Mouse (Mus musculus) MEL (cell line): ENCODE data around the gene Peli1. TPM values are rescaled to one million over a fixed set of nuclear protein-coding genes. Genes with fewer than 3 reads are reported as not detected.

Experiments used
- DNase-seq: peaks from one replicate; pipeline ENCODE4 v3.0.0; 2011; ENCODE audit warnings: low read depth, low spot score
- H3K27ac ChIP-seq: 2 replicates; pipeline ENCODE4 v1.5.1; 2012; ENCODE audit warnings: low read depth, mild to moderate bottlenecking, control low read depth, low read length, moderate library complexity; ENCODE audit not compliant: control insufficient read depth
- H3K27me3 ChIP-seq, 2 experiments: fragments of 150-350 bp in 1 of 2; sonication (generic) in 1 of 2; 2 replicates each; pipeline ENCODE4 v1.6.1; 2012; ENCODE audit warnings: low read length in 2 of 2, mild to moderate bottlenecking in 2 of 2, improper control_type of control experiment in 1 of 2, moderate library complexity in 1 of 2; ENCODE audit not compliant: insufficient read depth in 2 of 2, control insufficient read depth in 1 of 2
- H3K36me3 ChIP-seq, 2 experiments: 2 replicates each; pipeline ENCODE4 v1.6.1; 2012 to 2014; ENCODE audit warnings: low read length in 2 of 2, improper control_type of control experiment in 1 of 2, inconsistent platforms in 1 of 2, mild to moderate bottlenecking in 1 of 2; ENCODE audit not compliant: insufficient read depth in 2 of 2, control insufficient read depth in 1 of 2
- H3K4me1 ChIP-seq, 2 experiments: fragments of 150-350 bp in 1 of 2; sonication (generic) in 1 of 2; 2 replicates each; pipeline ENCODE4 v1.6.1; 2012; ENCODE audit warnings: low read length in 2 of 2, improper control_type of control experiment in 1 of 2, mild to moderate bottlenecking in 1 of 2; ENCODE audit not compliant: insufficient read depth in 2 of 2, control insufficient read depth in 1 of 2
- H3K4me3 ChIP-seq, 2 experiments: fragments of 150-350 bp in 1 of 2; sonication (generic) in 1 of 2; 2 replicates each; pipeline ENCODE4 v1.5.1; 2012; ENCODE audit warnings: low read depth in 2 of 2, low read length in 2 of 2, mild to moderate bottlenecking in 2 of 2, moderate library complexity in 2 of 2, control low read depth in 1 of 2, improper control_type of control experiment in 1 of 2; ENCODE audit not compliant: control insufficient read depth in 1 of 2, insufficient read depth in 1 of 2
- H3K79me2 ChIP-seq: 2 replicates; pipeline ENCODE4 v1.6.1; 2012; ENCODE audit warnings: mild to moderate bottlenecking, low read length, moderate library complexity; ENCODE audit not compliant: control insufficient read depth, poor library complexity, insufficient read depth
- H3K9ac ChIP-seq: 2 replicates; pipeline ENCODE4 v1.6.1; 2012; ENCODE audit warnings: low read depth, mild to moderate bottlenecking, control low read depth, low read length, moderate library complexity; ENCODE audit not compliant: control insufficient read depth, poor library complexity, severe bottlenecking
- H3K9me3 ChIP-seq: fragments of 150-350 bp; sonication (generic); replicated peaks from 2 replicates; pipeline ENCODE4 v1.6.1; 2012; ENCODE audit warnings: mild to moderate bottlenecking, low read length, improper control_type of control experiment, moderate library complexity; ENCODE audit not compliant: insufficient read depth
- CHD1 ChIP-seq: IDR thresholded peaks from 2 replicates; pipeline ENCODE4 v1.6.1; 2012; ENCODE audit warnings: low read depth, mild to moderate bottlenecking, inconsistent platforms, low read length, improper control_type of control experiment
- CHD2 ChIP-seq: IDR thresholded peaks from 2 replicates; pipeline ENCODE4 v1.6.1; 2011; ENCODE audit warnings: low read length, improper control_type of control experiment
- E2F4 ChIP-seq: IDR thresholded peaks from 2 replicates; pipeline ENCODE4 v1.6.1; 2011; ENCODE audit warnings: low read depth, low read length, improper control_type of control experiment, borderline replicate concordance
- ELF1 ChIP-seq: IDR thresholded peaks from 2 replicates; pipeline ENCODE4 v1.6.1; 2014; ENCODE audit warnings: low read depth, mild to moderate bottlenecking, inconsistent platforms, low read length, improper control_type of control experiment, moderate library complexity
- EP300 ChIP-seq, 2 experiments: IDR thresholded peaks; 2 replicates each; pipeline ENCODE4 v1.6.1; 2011; ENCODE audit warnings: improper control_type of control experiment in 2 of 2, low read length in 2 of 2, low read depth in 1 of 2, mild to moderate bottlenecking in 1 of 2
- ETS1 ChIP-seq: IDR thresholded peaks from 2 replicates; pipeline ENCODE4 v1.6.1; 2012; ENCODE audit warnings: low read depth, mild to moderate bottlenecking, inconsistent platforms, low read length, improper control_type of control experiment, moderate library complexity
- GABPA ChIP-seq: IDR thresholded peaks from 2 replicates; pipeline ENCODE4 v1.6.1; 2012; ENCODE audit warnings: low read depth, mild to moderate bottlenecking, inconsistent platforms, low read length, improper control_type of control experiment, moderate library complexity
- GATA1 ChIP-seq: IDR thresholded peaks from 2 replicates; pipeline ENCODE4 v1.6.1; 2011; ENCODE audit warnings: low read depth, low read length, improper control_type of control experiment
- HCFC1 ChIP-seq: IDR thresholded peaks from 2 replicates; pipeline ENCODE4 v1.6.1; 2012; ENCODE audit warnings: low read depth, mild to moderate bottlenecking, inconsistent platforms, low read length, improper control_type of control experiment, moderate library complexity
- KAT2A ChIP-seq: conservative IDR thresholded peaks from 2 replicates; pipeline ENCODE4 v1.6.1; 2012; ENCODE audit warnings: low read depth, low read length, improper control_type of control experiment, inconsistent platforms
- MAFK ChIP-seq: IDR thresholded peaks from 2 replicates; pipeline ENCODE4 v1.6.1; 2011; ENCODE audit warnings: low read depth, mild to moderate bottlenecking, low read length, improper control_type of control experiment, borderline replicate concordance
- MEF2A ChIP-seq: IDR thresholded peaks from 2 replicates; pipeline ENCODE4 v1.6.1; 2014; ENCODE audit warnings: low read depth, mild to moderate bottlenecking, inconsistent platforms, low read length, improper control_type of control experiment; ENCODE audit not compliant: poor library complexity, insufficient replicate concordance, severe bottlenecking; ENCODE audit errors: extremely low read depth
- MXI1 ChIP-seq: IDR thresholded peaks from 2 replicates; pipeline ENCODE4 v1.6.1; 2011; ENCODE audit warnings: mild to moderate bottlenecking, low read depth, low read length, improper control_type of control experiment
- MYC ChIP-seq: IDR thresholded peaks from 2 replicates; pipeline ENCODE4 v1.6.1; 2011; ENCODE audit warnings: low read depth, mild to moderate bottlenecking, low read length, improper control_type of control experiment, moderate library complexity
- NELFE ChIP-seq: IDR thresholded peaks from 2 replicates; pipeline ENCODE4 v1.6.1; 2011; ENCODE audit warnings: low read depth, low read length, improper control_type of control experiment
- POLR2A ChIP-seq, 2 experiments: IDR thresholded peaks; 2 replicates each; pipeline ENCODE4 v1.6.1; 2011 to 2012; ENCODE audit warnings: low read length in 2 of 2, mild to moderate bottlenecking in 2 of 2, control low read depth in 1 of 2, improper control_type of control experiment in 1 of 2, low read depth in 1 of 2, moderate library complexity in 1 of 2; ENCODE audit not compliant: control insufficient read depth in 1 of 2, insufficient read depth in 1 of 2, poor library complexity in 1 of 2
- POLR2AphosphoS2 ChIP-seq: IDR thresholded peaks from 2 replicates; pipeline ENCODE4 v1.6.1; 2011; ENCODE audit warnings: low read length, improper control_type of control experiment
- RCOR1 ChIP-seq: IDR thresholded peaks from 2 replicates; pipeline ENCODE4 v1.6.1; 2012; ENCODE audit warnings: low read depth, mild to moderate bottlenecking, inconsistent platforms, low read length, improper control_type of control experiment
- SIN3A ChIP-seq: IDR thresholded peaks from 2 replicates; pipeline ENCODE4 v1.6.1; 2012; ENCODE audit warnings: low read length, improper control_type of control experiment, inconsistent platforms
- UBTF ChIP-seq: IDR thresholded peaks from 2 replicates; pipeline ENCODE4 v1.6.1; 2012; ENCODE audit warnings: low read depth, mild to moderate bottlenecking, inconsistent platforms, low read length, improper control_type of control experiment, moderate library complexity, borderline replicate concordance; ENCODE audit not compliant: insufficient read depth
- ZMIZ1 ChIP-seq: IDR thresholded peaks from 2 replicates; pipeline ENCODE4 v1.6.1; 2012; ENCODE audit warnings: low read depth, mild to moderate bottlenecking, inconsistent platforms, low read length, improper control_type of control experiment, moderate library complexity
- polyA plus RNA-seq, 2 experiments: library from polyadenylated mRNA; stranded (reverse) in 1 of 2; unstranded in 1 of 2; fragments of >175 nt in 1 of 2; fragments of >200 nt in 1 of 2; gene quantifications; 2 replicates each; pipeline versions ENCODE4 v1.2.1 to v1.2.4; 2012; ENCODE audit warnings: low replicate concordance in 2 of 2, low read depth in 1 of 2; ENCODE audit not compliant: insufficient read length in 2 of 2, insufficient read depth in 1 of 2, missing spikeins in 1 of 2
- total RNA-seq: library from RNA; depleted of rRNA; stranded (reverse); fragments of 300-350 nt; gene quantifications from 2 replicates; pipeline ENCODE4 v1.2.3, GENCODE M21; 2012

Peli1 gene
- total and polyA plus RNA-seq, 3 experiments: 7.5 to 11.6 TPM; not detected in 1

DNA sequence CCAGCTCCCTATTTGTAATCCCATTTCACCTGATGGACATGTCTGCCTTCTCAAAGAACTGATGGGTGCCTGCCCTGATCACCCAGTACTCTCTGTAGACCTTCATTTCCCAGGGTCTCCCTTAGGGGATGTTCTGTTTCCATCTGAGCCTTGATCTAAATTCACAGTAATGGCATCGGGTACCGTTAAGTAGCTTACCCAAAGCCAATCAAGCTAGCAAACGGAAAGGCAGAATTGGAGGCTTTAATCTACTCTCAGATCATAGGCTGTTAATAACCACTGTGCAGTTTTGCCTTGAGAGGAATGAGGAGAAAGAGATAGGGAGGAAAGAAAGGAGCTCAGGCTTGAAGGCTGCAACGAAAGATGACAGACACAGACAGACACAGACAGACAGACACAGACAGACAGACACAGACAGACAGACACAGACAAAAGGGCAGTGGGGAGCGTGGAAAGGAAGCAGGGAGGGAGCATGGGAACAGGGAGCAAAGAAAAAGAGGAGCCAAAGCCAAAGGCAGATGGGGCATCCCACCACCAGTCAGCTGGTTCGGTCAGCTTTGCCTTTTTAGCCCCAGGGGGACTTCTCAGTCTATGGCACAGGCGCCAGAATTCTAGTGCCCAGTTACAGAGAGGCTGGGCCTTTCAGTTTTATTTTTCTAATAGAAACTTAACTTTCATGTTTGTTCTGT is 30.6 kb upstream of the Peli1 start:
- no peak for DNase-seq
- Histone ChIP-seq H3K27ac (no peak overlapping the region), H3K79me2 (no peaks in the 10 kb centered on the region), H3K9me3 (no peaks in the 10 kb centered on the region), H3K4me3 (no peak overlapping the region), H3K9ac (no peak overlapping the region), H3K4me1 (0 out of 4 replicates have a peak, but pooled peaks cover 0 to 3% of the 10 kb centered on the region in 2 experiments), H3K27me3 (no peaks in the 10 kb centered on the region), H3K36me3 (no peaks in the 10 kb centered on the region; a peak in 2 of 4 replicates)
- TF ChIP-seq CHD2 (no peak), MYC (no peak), EP300 (IDR thresholded peaks at IDR 0.05; ENCODE audit: low read depth in 1 of 2, low read length in 2 of 2) (no peak), KAT2A (no peak), ZMIZ1 (no peak), NELFE (no peak), CHD1 (no peak), MAFK (no peak), UBTF (no peak), GABPA (no peak), RCOR1 (no peak), SIN3A (no peak), POLR2A (IDR thresholded peaks at IDR 0.05; ENCODE audit: control insufficient read depth in 1 of 2, insufficient read depth in 1 of 2, low read depth in 1 of 2, low read length in 2 of 2, poor library complexity in 1 of 2) (no peak), ELF1 (no peak), MEF2A (no peak), E2F4 (no peak), MXI1 (no peak)

DNA sequence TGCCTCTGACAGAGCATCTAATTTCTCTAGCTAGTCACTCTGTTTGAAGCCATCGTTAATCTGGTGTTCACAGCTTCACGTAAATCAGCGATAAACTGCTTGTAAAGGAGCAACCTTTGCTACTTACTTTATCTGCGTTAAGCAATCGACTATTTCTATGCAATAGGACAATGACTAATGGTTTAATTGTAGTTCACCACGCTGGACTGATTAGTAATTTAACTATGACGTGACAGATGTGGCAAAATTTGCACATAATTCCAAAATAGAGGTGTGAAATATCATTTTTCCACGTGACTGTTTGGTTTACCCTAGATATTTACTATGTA is 30.1 kb upstream of the Peli1 start:
- peaks cover 0 to 3% of the 10 kb centered on the region in 2 experiments; a peak in 2 of 4 replicates for H3K27me3 ChIP-seq
- H3K9me3 ChIP-seq: no peaks in the 10 kb centered on the region
- no peaks in the 10 kb centered on the region; a peak in 2 of 4 replicates for H3K36me3 ChIP-seq
- no peak overlapping the region for H3K4me3 ChIP-seq
- 0 out of 4 replicates have a peak, but pooled peaks cover 0 to 3% of the 10 kb centered on the region in 2 experiments for H3K4me1 ChIP-seq
- TF ChIP-seq HCFC1 (no peak), ETS1 (0 out of 2 replicates have a peak, but pooled peaks have one; percentile 17), POLR2AphosphoS2 (no peak), GATA1 (0 out of 2 replicates have a peak, but pooled peaks have one; percentile 24)
- DNase-seq: peak; percentile 16
- H3K27ac ChIP-seq: no peak overlapping the region
- H3K9ac ChIP-seq: no peak overlapping the region
- no peaks in the 10 kb centered on the region for H3K79me2 ChIP-seq
